Mouse (Mus musculus) heart, embryonic 15.5 days (tissue): ENCODE measurements around the gene Ccdc172. TPM values are rescaled to one million over a fixed set of nuclear protein-coding genes. Genes with fewer than 3 reads are reported as not detected.

Source experiments
- ATAC-seq: fragments of 200-750 bp; cut with Nextera tagmentation; replicated peaks from 2 replicates; pipeline ENCODE4 v1.8.0; 2017; ENCODE audit warnings: low read depth, moderate TSS enrichment; ENCODE audit not compliant: insufficient number of reproducible peaks, insufficient read depth, low FRiP score
- H3K27ac ChIP-seq: fragments of 300-500 bp; sonication (generic); 2 replicates; pipeline ENCODE4 v1.5.1; 2015; ENCODE audit warnings: mild to moderate bottlenecking, inconsistent platforms
- H3K27me3 ChIP-seq: fragments of 300-500 bp; sonication (generic); 2 replicates; pipeline ENCODE4 v1.6.1; 2015; ENCODE audit warnings: inconsistent platforms
- H3K36me3 ChIP-seq: fragments of 300-500 bp; sonication (generic); 2 replicates; pipeline ENCODE4 v1.6.1; 2015; ENCODE audit warnings: mild to moderate bottlenecking, inconsistent platforms
- H3K4me1 ChIP-seq: fragments of 300-500 bp; sonication (generic); replicated peaks from 2 replicates; pipeline ENCODE4 v1.6.1; 2015; ENCODE audit warnings: inconsistent platforms
- H3K4me2 ChIP-seq: fragments of 300-500 bp; sonication (generic); 2 replicates; pipeline ENCODE4 v1.6.1; 2015; ENCODE audit warnings: inconsistent platforms, mild to moderate bottlenecking, moderate library complexity
- H3K4me3 ChIP-seq: fragments of 300-500 bp; sonication (generic); 2 replicates; pipeline ENCODE4 v1.5.1; 2015; ENCODE audit warnings: mild to moderate bottlenecking, inconsistent platforms
- H3K9ac ChIP-seq: fragments of 300-500 bp; sonication (generic); 2 replicates; pipeline ENCODE4 v1.6.1; 2015; ENCODE audit warnings: mild to moderate bottlenecking, inconsistent platforms
- H3K9me3 ChIP-seq: fragments of 300-500 bp; sonication (generic); replicated peaks from 2 replicates; pipeline ENCODE4 v1.6.1; 2016; ENCODE audit warnings: inconsistent platforms
- WGBS: fragments of 180-500 bp; shearing (Covaris S2); methylation state at CpG from one replicate; pipeline ENCODE4 v1.1.7; 2015; ENCODE audit warnings: mixed read lengths; 5-methylcytosine and 5-hydroxymethylcytosine counted together
- polyA plus RNA-seq: library from polyadenylated mRNA; unstranded; fragments of >200 nt; fragmentation: Nextera tagmentation; extraction: Ambion mirVana; gene quantifications from 2 replicates; pipeline ENCODE4 v1.2.1, GENCODE M21; 2015

Ccdc172 gene
- polyA plus RNA-seq, 1 experiment from 2014 or later = not detected

DNA sequence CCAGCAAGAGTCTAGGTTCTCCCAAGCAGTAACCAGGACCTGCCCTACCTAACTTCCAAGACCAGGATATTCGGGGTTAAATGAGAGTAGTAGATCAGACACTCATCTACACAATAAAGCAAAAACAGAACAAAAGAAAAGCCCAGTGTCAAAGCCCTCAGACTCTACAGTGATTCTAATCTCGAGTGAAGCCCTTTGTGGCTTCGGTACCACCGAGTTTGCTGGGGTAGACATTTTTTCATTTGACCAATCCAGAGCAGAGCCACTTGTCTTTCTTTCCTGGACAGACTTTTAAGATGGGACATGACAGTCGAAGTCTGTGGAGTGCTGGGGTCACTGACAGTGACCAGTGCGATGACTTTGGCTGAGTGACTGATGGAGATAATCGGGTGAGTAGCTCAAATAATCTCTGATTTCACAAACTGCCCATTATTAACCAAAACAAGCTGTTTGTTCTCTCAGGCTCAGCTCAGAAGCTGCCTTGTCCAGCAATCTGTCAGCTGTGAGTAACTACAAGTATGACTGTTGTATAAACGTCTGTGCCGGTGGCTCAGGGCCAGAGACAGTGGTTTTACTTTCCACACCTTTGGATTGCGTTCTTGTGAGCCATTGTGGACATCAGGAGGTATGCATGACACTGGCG lies 60.8 kb downstream of the Ccdc172 start:
- Histone ChIP-seq H3K9me3 (no peaks in the 10 kb centered on the region), H3K36me3 (no peaks in the 10 kb centered on the region), H3K9ac (no peak overlapping the region), H3K4me2 (no peak overlapping the region), H3K27me3 (no peaks in the 10 kb centered on the region), H3K4me3 (no peak overlapping the region), H3K27ac (no peak overlapping the region), H3K4me1 (no peaks in the 10 kb centered on the region)
- ATAC-seq = no peak
- 47% methylated on average over 11 of the region's 11 CpGs for WGBS

DNA sequence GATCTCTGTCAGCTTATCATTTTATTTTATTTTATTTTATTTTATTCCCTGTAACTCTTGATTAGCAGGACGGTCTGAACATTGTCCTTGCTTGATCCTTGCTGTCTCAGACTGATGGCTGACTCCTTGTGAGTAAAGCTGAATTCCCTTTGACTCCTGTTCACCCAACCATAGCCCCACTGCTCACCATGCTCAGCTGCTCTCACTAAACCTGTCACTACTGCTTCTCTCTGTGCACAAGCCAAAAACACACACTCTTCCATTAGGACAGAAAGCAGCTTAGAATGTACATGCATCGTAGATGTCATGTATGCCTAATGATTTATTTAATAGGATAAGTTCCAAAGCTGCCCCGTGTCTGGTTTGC lies 61.3 kb downstream of the Ccdc172 start:
- H3K9me3 ChIP-seq = no peaks in the 10 kb centered on the region
- WGBS = 73% methylated on average over 3 of the region's 3 CpGs
- H3K36me3 ChIP-seq = no peaks in the 10 kb centered on the region
- H3K4me1 ChIP-seq = no peaks in the 10 kb centered on the region
- no peak overlapping the region for H3K4me3 ChIP-seq
- no peak overlapping the region for H3K9ac ChIP-seq
- no peak for ATAC-seq
- H3K27ac ChIP-seq = no peak overlapping the region
- no peak overlapping the region for H3K4me2 ChIP-seq
- H3K27me3 ChIP-seq = no peaks in the 10 kb centered on the region

DNA sequence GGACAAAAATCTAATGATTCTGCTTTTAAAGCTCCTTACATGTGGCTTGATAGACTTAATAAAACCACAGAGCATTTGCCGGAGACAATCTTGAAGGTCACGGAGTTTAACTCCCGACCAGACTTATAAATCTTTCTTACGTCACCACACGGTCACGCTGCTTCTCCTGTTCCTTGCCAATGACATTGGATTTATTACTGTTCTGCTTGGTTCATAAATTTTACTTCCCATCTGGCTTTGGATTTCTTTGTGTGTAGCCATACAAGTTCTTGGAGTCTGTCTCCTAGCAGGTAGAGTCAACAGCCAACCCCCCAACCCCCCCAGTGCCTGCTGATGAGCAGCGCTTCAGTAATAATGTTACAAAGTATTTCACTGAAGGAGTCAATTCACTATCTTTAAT lies 70.2 kb downstream of the Ccdc172 start:
- Histone ChIP-seq H3K4me1 (no peaks in the 10 kb centered on the region), H3K9me3 (no peaks in the 10 kb centered on the region), H3K36me3 (no peaks in the 10 kb centered on the region), H3K9ac (no peak overlapping the region), H3K27me3 (no peaks in the 10 kb centered on the region), H3K4me2 (no peak overlapping the region), H3K4me3 (no peak overlapping the region), H3K27ac (no peak overlapping the region)
- ATAC-seq = no peak
- WGBS = 76% methylated on average over 7 of the region's 7 CpGs

DNA sequence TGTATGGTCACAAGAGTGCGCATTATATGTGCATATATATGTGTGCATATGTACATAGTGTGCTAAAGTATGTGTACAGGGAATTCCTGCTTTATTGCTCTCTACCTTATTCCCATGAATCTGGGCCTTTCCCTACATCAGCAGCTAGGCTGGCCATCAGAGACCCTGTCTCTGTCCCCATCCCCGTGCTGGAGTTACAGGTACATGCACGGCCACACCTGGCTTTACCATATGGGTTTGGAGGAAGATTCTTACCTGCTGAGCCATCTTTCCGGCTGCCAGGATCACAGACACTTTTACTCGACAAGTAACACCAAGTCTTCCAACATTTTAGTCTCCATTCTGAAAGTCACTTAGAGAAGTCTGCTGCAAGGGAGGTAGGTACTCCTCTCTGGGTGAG lies 71.2 kb downstream of the Ccdc172 start:
- Histone ChIP-seq H3K36me3 (no peaks in the 10 kb centered on the region), H3K4me3 (no peak overlapping the region), H3K9me3 (no peaks in the 10 kb centered on the region), H3K27ac (no peak overlapping the region), H3K4me1 (no peaks in the 10 kb centered on the region), H3K27me3 (no peaks in the 10 kb centered on the region), H3K9ac (no peak overlapping the region), H3K4me2 (no peak overlapping the region)
- WGBS = 81% methylated on average over 5 of the region's 5 CpGs
- ATAC-seq = no peak

DNA sequence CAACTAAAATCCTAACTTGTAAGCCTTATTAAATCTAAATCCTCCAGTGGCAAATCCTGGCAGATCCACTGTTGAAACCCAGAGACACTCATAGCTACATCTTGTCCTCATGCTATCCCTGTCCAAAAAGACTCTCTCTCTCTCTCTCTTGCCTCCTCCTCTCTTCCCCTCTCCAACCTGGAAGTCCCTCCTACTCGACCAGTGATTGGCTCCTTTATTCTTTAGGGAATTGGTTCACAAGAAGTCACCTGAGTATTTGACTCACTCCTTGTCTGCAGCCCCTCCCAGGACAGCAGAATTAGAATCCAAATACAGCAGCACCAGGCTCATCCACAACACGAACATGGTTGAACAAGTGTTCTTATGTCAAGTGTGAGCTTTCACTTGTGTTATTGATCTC lies 74.3 kb downstream of the Ccdc172 start:
- no peak overlapping the region for H3K4me2 ChIP-seq
- WGBS = 67% methylated on average over 2 of the region's 2 CpGs
- H3K9ac ChIP-seq = no peak overlapping the region

DNA sequence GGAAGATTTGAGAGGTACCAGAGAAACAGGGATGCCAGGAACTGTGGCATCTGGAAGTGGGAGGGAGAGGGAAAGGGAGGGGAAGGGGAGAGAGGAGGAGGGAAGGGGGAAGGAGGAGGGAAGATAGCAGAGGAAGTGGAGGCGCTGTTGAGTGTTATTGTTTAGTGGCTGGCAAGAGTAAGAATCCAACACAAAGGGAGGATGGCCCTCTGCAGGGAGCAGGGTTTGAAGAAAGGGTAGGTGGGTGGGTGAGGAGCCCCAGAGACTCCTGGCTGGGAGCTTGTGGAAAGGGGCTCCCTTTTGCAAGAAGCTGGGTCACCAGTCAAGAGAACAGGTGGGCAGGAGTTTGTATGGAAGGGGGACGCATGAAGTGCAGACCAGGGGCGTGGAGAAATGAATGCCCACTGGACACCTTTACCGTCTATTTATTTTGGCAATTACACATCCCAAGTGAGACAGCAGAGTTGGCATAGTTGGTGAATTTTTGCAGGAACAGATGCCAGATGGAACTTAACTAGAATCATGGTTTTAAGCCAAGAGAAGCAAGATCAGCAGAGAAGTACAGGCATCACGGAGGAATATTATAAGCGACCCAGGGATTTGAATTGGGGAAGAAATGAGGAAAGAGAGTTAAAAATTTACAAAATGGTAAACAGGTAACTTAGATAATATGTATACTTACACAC lies 78.6 kb downstream of the Ccdc172 start:
- no peaks in the 10 kb centered on the region for H3K9me3 ChIP-seq
- no peaks in the 10 kb centered on the region for H3K27me3 ChIP-seq
- no peak for ATAC-seq
- no peaks in the 10 kb centered on the region for H3K36me3 ChIP-seq
- 62% methylated on average over 6 of the region's 6 CpGs for WGBS
- no peak overlapping the region for H3K4me2 ChIP-seq
- H3K27ac ChIP-seq = no peak overlapping the region
- H3K4me3 ChIP-seq = no peak overlapping the region
- H3K4me1 ChIP-seq = no peaks in the 10 kb centered on the region
- H3K9ac ChIP-seq = no peak overlapping the region

More for the DNA sequence above, 74.3 kb downstream of the Ccdc172 start:
- no peaks in the 10 kb centered on the region for H3K27me3 ChIP-seq
- H3K9me3 ChIP-seq = no peaks in the 10 kb centered on the region
- no peak for ATAC-seq
- no peaks in the 10 kb centered on the region for H3K36me3 ChIP-seq
- no peak overlapping the region for H3K4me3 ChIP-seq
- H3K27ac ChIP-seq = no peak overlapping the region
- H3K4me1 ChIP-seq = no peaks in the 10 kb centered on the region

DNA sequence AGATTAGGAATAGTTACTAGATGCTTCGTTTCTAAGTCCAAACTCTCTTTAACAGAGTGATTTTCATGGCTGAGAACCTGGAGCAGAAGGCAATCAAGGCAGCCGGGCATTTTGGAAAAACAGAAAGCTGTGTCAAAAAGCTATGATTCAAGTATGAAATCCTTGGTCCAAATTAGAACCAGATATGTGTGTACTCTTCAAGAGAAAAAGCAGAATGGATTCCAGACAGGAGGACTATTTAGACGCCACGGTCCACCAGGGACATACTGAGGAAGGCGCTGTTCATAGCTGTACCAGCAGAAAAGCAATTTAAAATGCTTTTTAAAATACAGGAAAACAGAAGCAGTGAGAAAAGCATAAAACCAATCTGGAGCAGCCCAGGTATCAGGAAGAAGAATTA lies 88.6 kb downstream of the Ccdc172 start:
- Histone ChIP-seq H3K9me3 (no peaks in the 10 kb centered on the region), H3K4me1 (no peaks in the 10 kb centered on the region), H3K9ac (no peak overlapping the region), H3K4me3 (no peak overlapping the region), H3K36me3 (no peaks in the 10 kb centered on the region), H3K27ac (no peak overlapping the region), H3K4me2 (no peak overlapping the region), H3K27me3 (no peaks in the 10 kb centered on the region)
- no peak for ATAC-seq
- WGBS = 84% methylated on average over 5 of the region's 5 CpGs

Other genes starting within 250 kb of the Ccdc172 start
- 2.7 and 10.7 TPM in 2 replicates for gene Gfra1, start 56.1 kb upstream of the Ccdc172 start, polyA plus RNA-seq
- gene Pnlip, start 140.5 kb downstream of the Ccdc172 start, polyA plus RNA-seq = not detected in 2 replicates
- gene Pnliprp1, start 216.9 kb downstream of the Ccdc172 start, polyA plus RNA-seq = 1.3 and 8.2 TPM in 2 replicates
- 0.09 and 0.15 TPM in 2 replicates for gene Pnliprp2, start 247.7 kb downstream of the Ccdc172 start, polyA plus RNA-seq